Mouse (Mus musculus): ENCODE data around the gene Pald1. TPM values are rescaled to one million over a fixed set of nuclear protein-coding genes. Genes with fewer than 3 reads are reported as not detected.

The Pald1 gene
- polyA plus RNA-seq, 1 experiment: 10.3 TPM

- no peaks in the 10 kb centered on the region for H3K4me1 ChIP-seq (ENCODE audit: control insufficient read depth, insufficient read depth, low read length)
- TF ChIP-seq CTCF (IDR thresholded peaks at IDR 0.05; ENCODE audit: extremely low read depth, insufficient read depth, low read length): no peak
- no peak for TF ChIP-seq POLR2A (IDR thresholded peaks at IDR 0.05; ENCODE audit: extremely low read depth, insufficient read depth, low read length)
- no peak overlapping the region for H3K4me3 ChIP-seq (ENCODE audit: insufficient read depth, low read length)
- no peak overlapping the region for H3K27ac ChIP-seq (ENCODE audit: insufficient read depth, low read length)
Observed at GRCm38 (mm10) chr10:61410193-61410592, 26.9 kb upstream of the Pald1 start.

GRCm38 (mm10) chr10:61409776-61410175 is 26.4 kb upstream of the Pald1 start:
- TF ChIP-seq POLR2A (IDR thresholded peaks at IDR 0.05; ENCODE audit: extremely low read depth, insufficient read depth, low read length): no peak
- no peak for TF ChIP-seq CTCF (IDR thresholded peaks at IDR 0.05; ENCODE audit: extremely low read depth, insufficient read depth, low read length)
- Histone ChIP-seq H3K27ac (ENCODE audit: insufficient read depth, low read length) (no peak overlapping the region), H3K4me3 (ENCODE audit: insufficient read depth, low read length) (no peak overlapping the region), H3K4me1 (ENCODE audit: control insufficient read depth, insufficient read depth, low read length) (no peaks in the 10 kb centered on the region)

- H3K4me3 ChIP-seq (ENCODE audit: insufficient read depth, low read length): no peak overlapping the region
- no peak for TF ChIP-seq POLR2A (IDR thresholded peaks at IDR 0.05; ENCODE audit: extremely low read depth, insufficient read depth, low read length)
- TF ChIP-seq CTCF (IDR thresholded peaks at IDR 0.05; ENCODE audit: extremely low read depth, insufficient read depth, low read length): no peak
- no peaks in the 10 kb centered on the region for H3K4me1 ChIP-seq (ENCODE audit: control insufficient read depth, insufficient read depth, low read length)
- no peak overlapping the region for H3K27ac ChIP-seq (ENCODE audit: insufficient read depth, low read length)
Observed at GRCm38 (mm10) chr10:61405958-61406357, 22.6 kb upstream of the Pald1 start.

- Histone ChIP-seq H3K4me3 (ENCODE audit: insufficient read depth, low read length) (no peak overlapping the region), H3K27ac (ENCODE audit: insufficient read depth, low read length) (no peak overlapping the region), H3K4me1 (ENCODE audit: control insufficient read depth, insufficient read depth, low read length) (no peaks in the 10 kb centered on the region)
- TF ChIP-seq POLR2A (IDR thresholded peaks at IDR 0.05; ENCODE audit: extremely low read depth, insufficient read depth, low read length): no peak
- TF ChIP-seq CTCF (IDR thresholded peaks at IDR 0.05; ENCODE audit: extremely low read depth, insufficient read depth, low read length): no peak
Observed at GRCm38 (mm10) chr10:61402911-61403310, 19.6 kb upstream of the Pald1 start.

- Histone ChIP-seq H3K27ac (ENCODE audit: insufficient read depth, low read length) (no peak overlapping the region), H3K4me1 (ENCODE audit: control insufficient read depth, insufficient read depth, low read length) (no peaks in the 10 kb centered on the region), H3K4me3 (ENCODE audit: insufficient read depth, low read length) (no peak overlapping the region)
- TF ChIP-seq CTCF (IDR thresholded peaks at IDR 0.05; ENCODE audit: extremely low read depth, insufficient read depth, low read length): no peak
- TF ChIP-seq POLR2A (IDR thresholded peaks at IDR 0.05; ENCODE audit: extremely low read depth, insufficient read depth, low read length): no peak
Observed at GRCm38 (mm10) chr10:61402480-61402879, 19.1 kb upstream of the Pald1 start.

GRCm38 (mm10) chr10:61400407-61400806 is 17.1 kb upstream of the Pald1 start:
- H3K4me3 ChIP-seq (ENCODE audit: insufficient read depth, low read length): no peak overlapping the region
- no peak overlapping the region for H3K27ac ChIP-seq (ENCODE audit: insufficient read depth, low read length)
- no peaks in the 10 kb centered on the region for H3K4me1 ChIP-seq (ENCODE audit: control insufficient read depth, insufficient read depth, low read length)
- TF ChIP-seq CTCF (IDR thresholded peaks at IDR 0.05; ENCODE audit: extremely low read depth, insufficient read depth, low read length): no peak
- TF ChIP-seq POLR2A (IDR thresholded peaks at IDR 0.05; ENCODE audit: extremely low read depth, insufficient read depth, low read length): no peak

- TF ChIP-seq POLR2A (IDR thresholded peaks at IDR 0.05; ENCODE audit: extremely low read depth, insufficient read depth, low read length) (no peak), CTCF (IDR thresholded peaks at IDR 0.05; ENCODE audit: extremely low read depth, insufficient read depth, low read length) (peak; percentile 91)
- Histone ChIP-seq H3K27ac (ENCODE audit: insufficient read depth, low read length) (no peak overlapping the region), H3K4me3 (ENCODE audit: insufficient read depth, low read length) (no peak overlapping the region), H3K4me1 (ENCODE audit: control insufficient read depth, insufficient read depth, low read length) (no peaks in the 10 kb centered on the region)
Observed at GRCm38 (mm10) chr10:61399156-61399734, 15.9 kb upstream of the Pald1 start.

- Histone ChIP-seq H3K27ac (ENCODE audit: insufficient read depth, low read length) (no peak overlapping the region), H3K4me3 (ENCODE audit: insufficient read depth, low read length) (no peak overlapping the region), H3K4me1 (ENCODE audit: control insufficient read depth, insufficient read depth, low read length) (no peaks in the 10 kb centered on the region)
- TF ChIP-seq CTCF (IDR thresholded peaks at IDR 0.05; ENCODE audit: extremely low read depth, insufficient read depth, low read length) (no peak), POLR2A (IDR thresholded peaks at IDR 0.05; ENCODE audit: extremely low read depth, insufficient read depth, low read length) (no peak)
Observed at GRCm38 (mm10) chr10:61398125-61398524, 14.8 kb upstream of the Pald1 start.

- H3K4me1 ChIP-seq (ENCODE audit: control insufficient read depth, insufficient read depth, low read length): no peaks in the 10 kb centered on the region
- TF ChIP-seq POLR2A (IDR thresholded peaks at IDR 0.05; ENCODE audit: extremely low read depth, insufficient read depth, low read length) (no peak), CTCF (IDR thresholded peaks at IDR 0.05; ENCODE audit: extremely low read depth, insufficient read depth, low read length) (no peak)
- H3K27ac ChIP-seq (ENCODE audit: insufficient read depth, low read length): no peak overlapping the region
- H3K4me3 ChIP-seq (ENCODE audit: insufficient read depth, low read length): no peak overlapping the region
Observed at GRCm38 (mm10) chr10:61394476-61395136, 11.3 kb upstream of the Pald1 start.

- Histone ChIP-seq H3K27ac (ENCODE audit: insufficient read depth, low read length) (no peak overlapping the region), H3K4me1 (ENCODE audit: control insufficient read depth, insufficient read depth, low read length) (no peaks in the 10 kb centered on the region), H3K4me3 (ENCODE audit: insufficient read depth, low read length) (no peak overlapping the region)
- no peak for TF ChIP-seq POLR2A (IDR thresholded peaks at IDR 0.05; ENCODE audit: extremely low read depth, insufficient read depth, low read length)
- TF ChIP-seq CTCF (IDR thresholded peaks at IDR 0.05; ENCODE audit: extremely low read depth, insufficient read depth, low read length): no peak
Observed at GRCm38 (mm10) chr10:61392584-61392983, 9.3 kb upstream of the Pald1 start.
